ENCODE assay signal across 8 mouse cellular contexts in genomic region chr2:158130391-158130986, GRCm38 (mm10). TPM values are rescaled to one million over a fixed set of nuclear protein-coding genes. Genes with fewer than 3 reads are reported as not detected.
A peak's percentile ranks its signal among the peaks of the same experiment; 100 is the strongest.
DNase-seq lines count a peak whose midpoint lies in the region.

No protein-coding gene starts in this region.

- peak; percentile 31 for DNase-seq in layer of hippocampus, adult 11-12 months (ENCODE audit: low spot score)
- DNase-seq in layer of hippocampus, postnatal 36 days: no peak
- DNase-seq in brain, adult 2 months (ENCODE audit: low read depth, low spot score): peak; percentile 61
- DNase-seq in gastrocnemius, postnatal 14 days: peak; percentile 57
- DNase-seq in kidney, adult 8-10 months: peak; percentile 97 to 98
- DNase-seq in lung, postnatal 25 days (ENCODE audit: low spot score): peak; percentile 71
- DNase-seq in layer of hippocampus, postnatal 14 days (ENCODE audit: low spot score in 2 of 2): no peak
- DNase-seq in natural killer cell, adult 2 months (ENCODE audit: low spot score in 2 of 2): no peak

- intact Hi-C loops in gastrocnemius, postnatal 14 days (cut with DNase I; ENCODE audit: low total_unique reads): no loop called here

RNA-seq across cellular contexts. Expression of gene Tgm2, which starts 15.7 kb away (rescaled TPM):
- 10 to 100 TPM in 1 of 2 experiments, 1 to 10 TPM in 1; 7.9 to 12.7 TPM for total RNA-seq in layer of hippocampus, postnatal 36 days (2021)
- 10 to 100 TPM; 48.4 to 50.2 TPM for total RNA-seq in gastrocnemius, postnatal 14 days (2021)
- total RNA-seq in layer of hippocampus, postnatal 14 days (2021): 1 to 10 TPM; 5.8 to 6.0 TPM

Comparison
In these comparisons a context has a peak if more than half of its experiments do, and no peak if none do; other contexts are left out.
1. DNase-seq: peak in layer of hippocampus, adult 11-12 months (single experiment), brain, adult 2 months (single experiment), gastrocnemius, postnatal 14 days (single experiment), kidney, adult 8-10 months (2 of 2) and lung, postnatal 25 days (single experiment); none in layer of hippocampus, postnatal 36 days (0 of 2), layer of hippocampus, postnatal 14 days (0 of 2) and natural killer cell, adult 2 months (0 of 2).